Mouse (Mus musculus): ENCODE measurements around the gene Rasgef1b. TPM values are rescaled to one million over a fixed set of nuclear protein-coding genes. Genes with fewer than 3 reads are reported as not detected.

The Rasgef1b gene
- polyA plus RNA-seq, 1 experiment = 13.5 TPM

DNA sequence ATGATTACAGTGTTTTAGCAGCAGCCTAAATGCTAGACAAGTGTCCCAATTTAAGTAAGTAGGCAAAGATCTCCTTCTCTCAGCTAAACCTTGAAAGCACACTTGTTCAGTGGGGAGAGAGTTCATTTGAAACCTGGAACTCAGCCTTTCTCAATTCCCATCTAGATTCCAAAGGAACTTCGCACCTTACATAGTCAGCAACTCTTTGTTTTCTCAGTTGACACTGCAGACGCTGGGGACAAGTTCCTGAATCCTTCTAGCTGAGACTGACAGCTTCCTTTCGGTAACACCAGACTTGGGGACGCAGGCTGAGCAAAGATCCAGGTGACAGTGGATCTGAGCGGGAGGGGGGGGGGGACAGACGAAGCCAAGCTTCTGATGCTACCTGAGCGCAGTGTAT is 481.4 kb downstream of the Rasgef1b start:
- no peak overlapping the region for H3K4me3 ChIP-seq (replicated peaks; ENCODE audit: extremely low read depth, low read depth, low read length)
- TF ChIP-seq CTCF (IDR thresholded peaks at IDR 0.05; ENCODE audit: insufficient read depth, low read length) (no peak), POLR2A (IDR thresholded peaks at IDR 0.05; ENCODE audit: borderline replicate concordance, extremely low read depth, low read depth, low read length) (no peak)
- peaks cover 10% of the 10 kb centered on the region for H3K4me1 ChIP-seq (ENCODE audit: control insufficient read depth, insufficient read depth, low read length)
- DNase-seq = no peak
- 70% methylated on average over 7 of the region's 7 CpGs for WGBS

DNA sequence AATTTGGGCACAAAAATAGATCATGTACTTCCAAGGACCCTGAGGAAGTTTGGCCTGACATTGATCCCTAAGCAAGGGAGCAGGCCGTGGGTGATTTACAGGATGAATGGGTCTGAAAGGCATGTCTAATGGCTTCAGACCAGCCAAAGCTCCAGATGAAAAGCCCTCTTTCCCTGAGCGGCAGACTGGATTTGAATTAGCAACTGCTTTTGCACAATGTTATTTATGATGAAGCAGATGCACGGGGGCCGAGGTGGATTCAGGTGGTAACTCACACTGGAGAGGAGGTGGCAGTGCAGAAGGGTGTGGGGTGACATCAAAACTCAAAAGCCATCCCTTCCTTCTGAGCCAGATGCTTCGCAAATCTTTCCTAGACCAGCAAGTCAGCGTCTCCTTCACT is 481.9 kb downstream of the Rasgef1b start:
- Histone ChIP-seq H3K4me3 (replicated peaks; ENCODE audit: extremely low read depth, low read depth, low read length) (no peak overlapping the region), H3K4me1 (ENCODE audit: control insufficient read depth, insufficient read depth, low read length) (peaks cover 12% of the 10 kb centered on the region)
- DNase-seq = no peak
- no peak for TF ChIP-seq CTCF (IDR thresholded peaks at IDR 0.05; ENCODE audit: insufficient read depth, low read length)
- no peak for TF ChIP-seq POLR2A (IDR thresholded peaks at IDR 0.05; ENCODE audit: borderline replicate concordance, extremely low read depth, low read depth, low read length)
- WGBS = 66% methylated on average over 6 of the region's 6 CpGs

DNA sequence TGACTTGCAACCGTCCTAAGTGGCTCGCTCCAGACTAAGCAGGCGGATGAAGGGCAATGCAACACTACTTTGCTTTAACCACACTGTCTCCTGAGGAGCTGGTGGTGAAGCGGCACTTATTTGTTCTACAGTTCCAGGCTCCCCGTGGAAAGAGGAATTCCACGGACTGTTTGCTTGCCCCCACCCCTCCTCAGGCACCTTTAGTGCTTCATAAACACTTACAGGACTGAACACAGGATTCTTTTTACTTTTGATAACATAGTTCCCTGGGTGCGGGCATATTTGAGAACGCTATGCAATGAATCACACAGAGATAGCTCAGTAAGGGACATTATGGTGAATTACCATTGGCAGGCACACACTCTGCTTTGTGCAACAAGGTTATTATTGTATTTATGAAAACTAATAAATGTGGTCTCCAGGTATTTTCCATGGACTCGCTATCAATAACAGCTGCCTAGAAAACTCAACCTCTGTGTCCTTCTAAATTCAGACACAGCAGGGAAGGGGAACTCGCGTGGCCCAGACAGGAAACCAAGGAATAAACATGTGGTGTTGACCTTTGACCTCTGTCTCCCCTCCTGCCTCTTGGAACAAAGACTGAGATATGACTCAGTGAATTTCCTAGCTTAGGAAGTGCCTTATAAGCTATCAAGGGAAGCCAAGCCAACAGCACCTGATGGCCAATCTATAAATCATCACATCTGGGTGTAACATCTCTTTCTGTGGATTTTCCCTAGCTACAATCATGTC is 486.7 kb downstream of the Rasgef1b start:
- no peak for DNase-seq
- Histone ChIP-seq H3K4me1 (ENCODE audit: control insufficient read depth, insufficient read depth, low read length) (peaks cover 8% of the 10 kb centered on the region; the same call in 1 of the 2 replicates), H3K4me3 (replicated peaks; ENCODE audit: extremely low read depth, low read depth, low read length) (no peak overlapping the region)
- 57% methylated on average over 11 of the region's 11 CpGs for WGBS
- no peak for TF ChIP-seq CTCF (IDR thresholded peaks at IDR 0.05; ENCODE audit: insufficient read depth, low read length)
- TF ChIP-seq POLR2A (IDR thresholded peaks at IDR 0.05; ENCODE audit: borderline replicate concordance, extremely low read depth, low read depth, low read length) = no peak

DNA sequence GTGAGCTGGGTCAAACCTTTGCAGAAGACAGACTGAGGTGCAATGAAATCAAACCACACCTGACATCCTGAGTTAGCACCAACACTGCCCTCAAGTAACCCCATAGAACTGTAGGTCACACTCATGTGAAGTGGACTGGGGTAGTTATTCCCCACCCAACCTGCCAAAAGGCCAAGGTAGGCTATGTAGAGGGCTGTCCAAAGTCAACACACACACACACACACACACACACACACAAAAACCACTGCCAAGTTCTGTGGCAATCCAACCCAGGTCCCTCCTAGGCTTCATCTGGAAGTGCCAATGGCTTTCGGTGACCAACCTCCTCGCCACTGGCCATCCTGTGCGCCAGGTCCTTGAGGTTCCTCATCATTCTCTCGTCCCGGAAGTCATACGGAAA is 488.4 kb downstream of the Rasgef1b start:
- no peak for DNase-seq
- Histone ChIP-seq H3K4me1 (ENCODE audit: control insufficient read depth, insufficient read depth, low read length) (peaks cover 8% of the 10 kb centered on the region; the same call in 1 of the 2 replicates), H3K4me3 (replicated peaks; ENCODE audit: extremely low read depth, low read depth, low read length) (no peak overlapping the region)
- no peak for TF ChIP-seq CTCF (IDR thresholded peaks at IDR 0.05; ENCODE audit: insufficient read depth, low read length)
- TF ChIP-seq POLR2A (IDR thresholded peaks at IDR 0.05; ENCODE audit: borderline replicate concordance, extremely low read depth, low read depth, low read length) = no peak
- WGBS = 63% methylated on average over 6 of the region's 6 CpGs

DNA sequence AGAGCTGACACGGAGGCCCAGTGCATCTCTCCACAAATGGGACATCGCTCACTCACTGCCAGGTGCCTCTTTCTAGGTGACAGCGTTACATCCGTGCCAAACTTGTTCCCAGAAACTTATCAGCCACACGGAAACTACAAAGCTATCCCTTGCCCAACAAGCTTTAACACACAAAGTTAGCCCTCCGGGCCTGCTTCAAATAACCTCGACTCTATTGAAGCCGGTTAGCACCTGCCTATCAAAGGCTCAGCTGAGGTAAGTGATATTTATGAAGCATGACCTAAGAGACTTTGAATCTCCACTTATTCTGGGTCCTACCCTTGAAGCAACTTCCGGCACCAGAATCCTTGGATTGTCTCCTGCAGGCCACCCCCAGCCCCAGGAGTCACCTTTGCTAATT is 489.2 kb downstream of the Rasgef1b start:
- no peak for DNase-seq
- TF ChIP-seq POLR2A (IDR thresholded peaks at IDR 0.05; ENCODE audit: borderline replicate concordance, extremely low read depth, low read depth, low read length) = no peak
- no peak for TF ChIP-seq CTCF (IDR thresholded peaks at IDR 0.05; ENCODE audit: insufficient read depth, low read length)
- 66% methylated on average over 9 of the region's 9 CpGs for WGBS
- H3K4me1 ChIP-seq (ENCODE audit: control insufficient read depth, insufficient read depth, low read length) = peaks cover 8% of the 10 kb centered on the region; the same call in 1 of the 2 replicates
- no peak overlapping the region for H3K4me3 ChIP-seq (replicated peaks; ENCODE audit: extremely low read depth, low read depth, low read length)

DNA sequence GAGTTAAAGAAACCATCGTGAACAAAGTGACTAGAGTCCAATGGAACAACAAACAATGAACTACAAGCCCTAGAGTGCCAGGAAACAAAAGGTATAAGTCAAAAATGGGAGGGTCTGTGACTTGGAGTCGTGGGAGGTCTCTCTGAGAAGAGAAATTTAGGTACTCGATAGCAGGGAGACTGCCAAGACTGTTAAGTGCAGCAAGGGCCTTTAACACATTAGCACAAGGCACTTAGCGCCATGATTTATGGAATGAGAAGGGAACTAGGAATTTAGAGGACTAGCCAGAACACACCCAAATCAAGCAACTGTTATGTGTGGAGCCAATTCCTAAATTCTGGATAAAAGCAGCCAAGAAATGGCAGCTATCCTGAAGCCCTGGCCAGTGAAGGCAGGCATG is 490.7 kb downstream of the Rasgef1b start:
- TF ChIP-seq CTCF (IDR thresholded peaks at IDR 0.05; ENCODE audit: insufficient read depth, low read length) (no peak), POLR2A (IDR thresholded peaks at IDR 0.05; ENCODE audit: borderline replicate concordance, extremely low read depth, low read depth, low read length) (no peak)
- peaks cover 5% of the 10 kb centered on the region; the same call in 1 of the 2 replicates for H3K4me1 ChIP-seq (ENCODE audit: control insufficient read depth, insufficient read depth, low read length)
- no peak overlapping the region for H3K4me3 ChIP-seq (replicated peaks; ENCODE audit: extremely low read depth, low read depth, low read length)
- WGBS = 52% methylated on average over 4 of the region's 4 CpGs
- DNase-seq = no peak

DNA sequence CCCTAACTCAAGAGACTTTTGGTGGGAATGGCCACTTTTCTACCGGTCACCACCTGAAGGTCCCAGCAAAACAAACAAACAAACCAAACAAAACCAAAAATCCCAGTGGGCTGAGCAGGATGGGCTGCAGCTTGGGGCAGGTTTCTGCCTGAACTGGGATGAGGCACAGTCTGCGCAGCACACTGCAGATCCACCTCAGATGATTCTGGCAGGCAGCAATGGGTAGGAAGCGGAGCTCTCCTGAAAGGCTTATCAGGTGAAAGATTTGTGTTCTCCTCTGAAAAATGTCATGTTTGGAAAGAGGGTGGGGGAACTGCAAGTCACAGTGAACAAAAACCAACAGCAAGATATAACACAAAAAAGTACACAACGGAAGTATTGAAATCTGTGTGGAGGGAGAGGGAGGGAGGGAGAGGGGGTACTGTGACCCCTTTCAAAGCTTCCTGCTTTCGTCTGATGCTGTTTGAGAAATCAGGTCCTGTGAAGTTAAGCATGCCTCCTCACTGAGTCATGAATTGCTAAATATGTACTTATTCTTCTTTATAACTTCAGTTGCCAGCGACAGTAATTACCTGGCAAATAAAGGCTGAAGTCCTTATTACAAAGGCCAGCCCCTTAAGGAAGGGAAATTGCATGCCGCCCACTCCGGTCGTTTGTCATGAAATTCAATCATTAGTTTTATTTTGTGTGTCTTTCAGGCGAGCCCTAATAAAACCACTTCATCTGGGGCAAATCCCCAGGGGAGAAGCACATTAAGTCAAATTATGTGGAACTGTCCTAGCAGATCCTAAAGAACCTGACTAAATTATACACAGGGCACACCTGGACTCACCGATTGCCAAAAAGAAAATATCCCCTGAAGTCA is 491.7 kb downstream of the Rasgef1b start:
- Histone ChIP-seq H3K4me3 (replicated peaks; ENCODE audit: extremely low read depth, low read depth, low read length) (no peak overlapping the region), H3K4me1 (ENCODE audit: control insufficient read depth, insufficient read depth, low read length) (peaks cover 2% of the 10 kb centered on the region; the same call in 1 of the 2 replicates)
- no peak for DNase-seq
- TF ChIP-seq CTCF (IDR thresholded peaks at IDR 0.05; ENCODE audit: insufficient read depth, low read length) (no peak), POLR2A (IDR thresholded peaks at IDR 0.05; ENCODE audit: borderline replicate concordance, extremely low read depth, low read depth, low read length) (no peak)
- WGBS = 59% methylated on average over 11 of the region's 11 CpGs

DNA sequence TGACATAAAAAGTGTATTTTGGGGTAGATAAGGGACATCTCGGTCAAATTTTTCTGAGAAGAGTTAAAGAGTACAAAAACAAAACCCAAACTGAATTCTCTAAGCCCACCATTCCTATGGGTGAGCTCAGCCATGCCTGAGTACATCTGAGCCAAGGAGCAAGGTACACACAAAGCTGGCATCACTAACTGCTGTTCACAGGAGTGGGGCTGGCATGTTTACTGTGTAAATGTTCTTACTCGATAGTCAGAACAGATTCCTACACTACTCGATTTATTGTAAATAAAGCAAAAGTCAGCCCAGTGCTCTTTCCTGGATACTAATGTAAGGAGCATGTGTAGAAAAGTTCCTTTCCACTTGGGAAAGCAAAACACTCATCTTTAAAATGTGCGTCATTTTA is 492.4 kb downstream of the Rasgef1b start:
- WGBS = 68% methylated on average over 4 of the region's 4 CpGs
- no peak for DNase-seq
- Histone ChIP-seq H3K4me3 (replicated peaks; ENCODE audit: extremely low read depth, low read depth, low read length) (no peak overlapping the region), H3K4me1 (ENCODE audit: control insufficient read depth, insufficient read depth, low read length) (peaks cover 2% of the 10 kb centered on the region; the same call in 1 of the 2 replicates)
- no peak for TF ChIP-seq CTCF (IDR thresholded peaks at IDR 0.05; ENCODE audit: insufficient read depth, low read length)
- no peak for TF ChIP-seq POLR2A (IDR thresholded peaks at IDR 0.05; ENCODE audit: borderline replicate concordance, extremely low read depth, low read depth, low read length)

DNA sequence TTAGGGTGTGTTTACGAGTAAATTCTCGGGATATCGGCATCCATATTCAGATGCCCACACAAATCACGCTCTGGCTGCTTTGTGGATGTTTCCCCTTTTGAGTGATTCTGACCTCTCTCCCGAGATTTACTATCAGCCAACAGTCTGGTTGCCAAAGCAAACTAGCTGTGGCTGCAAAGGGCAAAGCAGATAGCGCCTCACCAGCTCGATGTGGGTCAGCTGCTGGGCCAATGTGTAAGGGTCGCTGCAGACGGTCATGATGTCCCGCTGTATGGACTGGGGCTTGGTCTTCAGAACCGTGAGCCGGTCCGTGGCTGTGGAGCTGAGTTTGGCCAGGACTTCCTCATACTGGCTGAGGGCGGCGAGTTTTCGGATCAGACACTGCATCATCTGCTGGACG is 494.6 kb downstream of the Rasgef1b start:
- Histone ChIP-seq H3K4me1 (ENCODE audit: control insufficient read depth, insufficient read depth, low read length) (peaks cover 2% of the 10 kb centered on the region; the same call in 1 of the 2 replicates), H3K4me3 (replicated peaks; ENCODE audit: extremely low read depth, low read depth, low read length) (no peak overlapping the region)
- TF ChIP-seq CTCF (IDR thresholded peaks at IDR 0.05; ENCODE audit: insufficient read depth, low read length) (no peak), POLR2A (IDR thresholded peaks at IDR 0.05; ENCODE audit: borderline replicate concordance, extremely low read depth, low read depth, low read length) (no peak)
- no peak for DNase-seq
- 78% methylated on average over 17 of the region's 17 CpGs for WGBS
